Mouse (Mus musculus) MEL (cell line): ENCODE measurements around the gene Topaz1. TPM values are rescaled to one million over a fixed set of nuclear protein-coding genes. Genes with fewer than 3 reads are reported as not detected.

ENCODE experiments used
- DNase-seq: peaks from one replicate; pipeline ENCODE4 v3.0.0; 2011; ENCODE audit warnings: low read depth, low spot score
- H3K27ac ChIP-seq: 2 replicates; pipeline ENCODE4 v1.5.1; 2012; ENCODE audit warnings: low read depth, mild to moderate bottlenecking, control low read depth, low read length, moderate library complexity; ENCODE audit not compliant: control insufficient read depth
- H3K27me3 ChIP-seq, 2 experiments: fragments of 150-350 bp in 1 of 2; sonication (generic) in 1 of 2; 2 replicates each; pipeline ENCODE4 v1.6.1; 2012; ENCODE audit warnings: low read length in 2 of 2, mild to moderate bottlenecking in 2 of 2, improper control_type of control experiment in 1 of 2, moderate library complexity in 1 of 2; ENCODE audit not compliant: insufficient read depth in 2 of 2, control insufficient read depth in 1 of 2
- H3K36me3 ChIP-seq, 2 experiments: 2 replicates each; pipeline ENCODE4 v1.6.1; 2012 to 2014; ENCODE audit warnings: low read length in 2 of 2, improper control_type of control experiment in 1 of 2, inconsistent platforms in 1 of 2, mild to moderate bottlenecking in 1 of 2; ENCODE audit not compliant: insufficient read depth in 2 of 2, control insufficient read depth in 1 of 2
- H3K4me1 ChIP-seq, 2 experiments: fragments of 150-350 bp in 1 of 2; sonication (generic) in 1 of 2; 2 replicates each; pipeline ENCODE4 v1.6.1; 2012; ENCODE audit warnings: low read length in 2 of 2, improper control_type of control experiment in 1 of 2, mild to moderate bottlenecking in 1 of 2; ENCODE audit not compliant: insufficient read depth in 2 of 2, control insufficient read depth in 1 of 2
- H3K4me3 ChIP-seq, 2 experiments: fragments of 150-350 bp in 1 of 2; sonication (generic) in 1 of 2; 2 replicates each; pipeline ENCODE4 v1.5.1; 2012; ENCODE audit warnings: low read depth in 2 of 2, low read length in 2 of 2, mild to moderate bottlenecking in 2 of 2, moderate library complexity in 2 of 2, control low read depth in 1 of 2, improper control_type of control experiment in 1 of 2; ENCODE audit not compliant: control insufficient read depth in 1 of 2, insufficient read depth in 1 of 2
- H3K79me2 ChIP-seq: 2 replicates; pipeline ENCODE4 v1.6.1; 2012; ENCODE audit warnings: mild to moderate bottlenecking, low read length, moderate library complexity; ENCODE audit not compliant: control insufficient read depth, poor library complexity, insufficient read depth
- H3K9ac ChIP-seq: 2 replicates; pipeline ENCODE4 v1.6.1; 2012; ENCODE audit warnings: low read depth, mild to moderate bottlenecking, control low read depth, low read length, moderate library complexity; ENCODE audit not compliant: control insufficient read depth, poor library complexity, severe bottlenecking
- H3K9me3 ChIP-seq: fragments of 150-350 bp; sonication (generic); replicated peaks from 2 replicates; pipeline ENCODE4 v1.6.1; 2012; ENCODE audit warnings: mild to moderate bottlenecking, low read length, improper control_type of control experiment, moderate library complexity; ENCODE audit not compliant: insufficient read depth
- ELF1 ChIP-seq: IDR thresholded peaks from 2 replicates; pipeline ENCODE4 v1.6.1; 2014; ENCODE audit warnings: low read depth, mild to moderate bottlenecking, inconsistent platforms, low read length, improper control_type of control experiment, moderate library complexity
- EP300 ChIP-seq, 2 experiments: IDR thresholded peaks; 2 replicates each; pipeline ENCODE4 v1.6.1; 2011; ENCODE audit warnings: improper control_type of control experiment in 2 of 2, low read length in 2 of 2, low read depth in 1 of 2, mild to moderate bottlenecking in 1 of 2
- ETS1 ChIP-seq: IDR thresholded peaks from 2 replicates; pipeline ENCODE4 v1.6.1; 2012; ENCODE audit warnings: low read depth, mild to moderate bottlenecking, inconsistent platforms, low read length, improper control_type of control experiment, moderate library complexity
- GABPA ChIP-seq: IDR thresholded peaks from 2 replicates; pipeline ENCODE4 v1.6.1; 2012; ENCODE audit warnings: low read depth, mild to moderate bottlenecking, inconsistent platforms, low read length, improper control_type of control experiment, moderate library complexity
- GATA1 ChIP-seq: IDR thresholded peaks from 2 replicates; pipeline ENCODE4 v1.6.1; 2011; ENCODE audit warnings: low read depth, low read length, improper control_type of control experiment
- JUND ChIP-seq: IDR thresholded peaks from 2 replicates; pipeline ENCODE4 v1.6.1; 2011; ENCODE audit warnings: low read depth, mild to moderate bottlenecking, improper control_type of control experiment, low read length
- KAT2A ChIP-seq: conservative IDR thresholded peaks from 2 replicates; pipeline ENCODE4 v1.6.1; 2012; ENCODE audit warnings: low read depth, low read length, improper control_type of control experiment, inconsistent platforms
- MAFK ChIP-seq: IDR thresholded peaks from 2 replicates; pipeline ENCODE4 v1.6.1; 2011; ENCODE audit warnings: low read depth, mild to moderate bottlenecking, low read length, improper control_type of control experiment, borderline replicate concordance
- MEF2A ChIP-seq: IDR thresholded peaks from 2 replicates; pipeline ENCODE4 v1.6.1; 2014; ENCODE audit warnings: low read depth, mild to moderate bottlenecking, inconsistent platforms, low read length, improper control_type of control experiment; ENCODE audit not compliant: poor library complexity, insufficient replicate concordance, severe bottlenecking; ENCODE audit errors: extremely low read depth
- MXI1 ChIP-seq: IDR thresholded peaks from 2 replicates; pipeline ENCODE4 v1.6.1; 2011; ENCODE audit warnings: mild to moderate bottlenecking, low read depth, low read length, improper control_type of control experiment
- MYB ChIP-seq: IDR thresholded peaks from 2 replicates; pipeline ENCODE4 v1.6.1; 2011; ENCODE audit warnings: mild to moderate bottlenecking, low read depth, low read length, improper control_type of control experiment
- MYC ChIP-seq: IDR thresholded peaks from 2 replicates; pipeline ENCODE4 v1.6.1; 2011; ENCODE audit warnings: low read depth, mild to moderate bottlenecking, low read length, improper control_type of control experiment, moderate library complexity
- POLR2AphosphoS2 ChIP-seq: IDR thresholded peaks from 2 replicates; pipeline ENCODE4 v1.6.1; 2011; ENCODE audit warnings: low read length, improper control_type of control experiment
- RCOR1 ChIP-seq: IDR thresholded peaks from 2 replicates; pipeline ENCODE4 v1.6.1; 2012; ENCODE audit warnings: low read depth, mild to moderate bottlenecking, inconsistent platforms, low read length, improper control_type of control experiment
- SIN3A ChIP-seq: IDR thresholded peaks from 2 replicates; pipeline ENCODE4 v1.6.1; 2012; ENCODE audit warnings: low read length, improper control_type of control experiment, inconsistent platforms
- TBP ChIP-seq: IDR thresholded peaks from 2 replicates; pipeline ENCODE4 v1.8.0; 2011; ENCODE audit warnings: low read depth, low read length, improper control_type of control experiment
- TCF12 ChIP-seq: IDR thresholded peaks from 2 replicates; pipeline ENCODE4 v1.6.1; 2014; ENCODE audit warnings: low read depth, mild to moderate bottlenecking, inconsistent platforms, low read length, improper control_type of control experiment, moderate library complexity
- USF1 ChIP-seq: IDR thresholded peaks from 2 replicates; pipeline ENCODE4 v1.6.1; 2014; ENCODE audit warnings: low read depth, mild to moderate bottlenecking, inconsistent platforms, low read length, improper control_type of control experiment, moderate library complexity
- USF2 ChIP-seq, 2 experiments: IDR thresholded peaks; 2 replicates each; pipeline ENCODE4 v1.6.1; 2011 to 2012; ENCODE audit warnings: improper control_type of control experiment in 2 of 2, low read length in 2 of 2, borderline replicate concordance in 1 of 2, inconsistent platforms in 1 of 2, low read depth in 1 of 2, mild to moderate bottlenecking in 1 of 2; ENCODE audit not compliant: insufficient read depth in 1 of 2
- ZC3H11A ChIP-seq: IDR thresholded peaks from 2 replicates; pipeline ENCODE4 v1.6.1; 2012; ENCODE audit warnings: low read depth, mild to moderate bottlenecking, inconsistent platforms, low read length, improper control_type of control experiment
- ZKSCAN1 ChIP-seq: IDR thresholded peaks from 2 replicates; pipeline ENCODE4 v1.6.1; 2012; ENCODE audit warnings: low read depth, mild to moderate bottlenecking, inconsistent platforms, low read length, improper control_type of control experiment, moderate library complexity
- ZMIZ1 ChIP-seq: IDR thresholded peaks from 2 replicates; pipeline ENCODE4 v1.6.1; 2012; ENCODE audit warnings: low read depth, mild to moderate bottlenecking, inconsistent platforms, low read length, improper control_type of control experiment, moderate library complexity
- ZNF384 ChIP-seq: IDR thresholded peaks from 2 replicates; pipeline ENCODE4 v1.6.1; 2012; ENCODE audit warnings: low read depth, mild to moderate bottlenecking, inconsistent platforms, low read length, improper control_type of control experiment
- polyA plus RNA-seq, 2 experiments: library from polyadenylated mRNA; stranded (reverse) in 1 of 2; unstranded in 1 of 2; fragments of >175 nt in 1 of 2; fragments of >200 nt in 1 of 2; gene quantifications; 2 replicates each; pipeline versions ENCODE4 v1.2.1 to v1.2.4; 2012; ENCODE audit warnings: low replicate concordance in 2 of 2, low read depth in 1 of 2; ENCODE audit not compliant: insufficient read length in 2 of 2, insufficient read depth in 1 of 2, missing spikeins in 1 of 2
- total RNA-seq: library from RNA; depleted of rRNA; stranded (reverse); fragments of 300-350 nt; gene quantifications from 2 replicates; pipeline ENCODE4 v1.2.3, GENCODE M21; 2012

The Topaz1 gene
- total and polyA plus RNA-seq, 3 experiments, result not detected

- DNase-seq, result peak; percentile 45
- no peak overlapping the region for H3K27ac ChIP-seq
- H3K36me3 ChIP-seq, result peaks cover 0 to 16% of the 10 kb centered on the region in 2 experiments; a peak in 2 of 4 replicates
- no peaks in the 10 kb centered on the region for H3K27me3 ChIP-seq
- TF ChIP-seq ZNF384 (peak; percentile 63), RCOR1 (peak; percentile 28; the same call in 1 of the 2 replicates), EP300 (IDR thresholded peaks at IDR 0.05; ENCODE audit: low read depth in 1 of 2, low read length in 2 of 2) (peak in 1 of 2 experiments; percentile 29; a peak in 1 of 4 replicates), GATA1 (peak; percentile 50), TCF12 (0 out of 2 replicates have a peak, but pooled peaks have one; percentile 27), MAFK (no peak)
- no peaks in the 10 kb centered on the region for H3K9me3 ChIP-seq
- no peak overlapping the region for H3K4me3 ChIP-seq
- peaks cover 10 to 31% of the 10 kb centered on the region in 2 experiments for H3K4me1 ChIP-seq
- H3K9ac ChIP-seq, result no peak overlapping the region
- no peaks in the 10 kb centered on the region for H3K79me2 ChIP-seq
These were observed 14.9 kb upstream of the Topaz1 start for GRCm38 (mm10) chr9:122732126-122732810.

GRCm38 (mm10) chr9:122733222-122733621 is 13.9 kb upstream of the Topaz1 start:
- Histone ChIP-seq H3K27ac (no peak overlapping the region), H3K27me3 (no peaks in the 10 kb centered on the region), H3K4me3 (peak overlapping the region; percentile 45 to 49; a peak in 3 of 4 replicates), H3K79me2 (no peaks in the 10 kb centered on the region), H3K36me3 (peaks cover 0 to 16% of the 10 kb centered on the region in 2 experiments; a peak in 2 of 4 replicates), H3K4me1 (peaks cover 10 to 31% of the 10 kb centered on the region in 2 experiments), H3K9ac (no peak overlapping the region), H3K9me3 (no peaks in the 10 kb centered on the region)
- DNase-seq, result peak; percentile 63
- TF ChIP-seq USF2 (IDR thresholded peaks at IDR 0.05; ENCODE audit: borderline replicate concordance in 1 of 2, insufficient read depth in 1 of 2, low read depth in 1 of 2, low read length in 2 of 2) (peak; percentile 50 to 85), SIN3A (no peak), USF1 (peak; percentile 93), GATA1 (no peak), ZKSCAN1 (no peak)

GRCm38 (mm10) chr9:122734934-122735333 is 12.2 kb upstream of the Topaz1 start:
- H3K79me2 ChIP-seq, result no peaks in the 10 kb centered on the region
- peak overlapping the region; percentile 44 for H3K9ac ChIP-seq
- H3K9me3 ChIP-seq, result no peaks in the 10 kb centered on the region
- H3K4me1 ChIP-seq, result peaks cover 10 to 31% of the 10 kb centered on the region in 2 experiments
- peaks cover 0 to 16% of the 10 kb centered on the region in 2 experiments; a peak in 2 of 4 replicates for H3K36me3 ChIP-seq
- H3K27ac ChIP-seq, result peak overlapping the region; percentile 46
- no peaks in the 10 kb centered on the region for H3K27me3 ChIP-seq
- peak; percentile 84 for DNase-seq
- H3K4me3 ChIP-seq, result peak overlapping the region; percentile 8 to 46; a peak in 3 of 4 replicates
- TF ChIP-seq ZC3H11A (no peak), KAT2A (no peak), EP300 (IDR thresholded peaks at IDR 0.05; ENCODE audit: low read depth in 1 of 2, low read length in 2 of 2) (no peak), ZMIZ1 (no peak), USF2 (IDR thresholded peaks at IDR 0.05; ENCODE audit: borderline replicate concordance in 1 of 2, insufficient read depth in 1 of 2, low read depth in 1 of 2, low read length in 2 of 2) (no peak), MEF2A (no peak), JUND (no peak), GABPA (peak; percentile 65; the same call in 1 of the 2 replicates), MYB (no peak), POLR2AphosphoS2 (no peak), TBP (peak; percentile 72; the same call in 1 of the 2 replicates), ETS1 (peak; percentile 61), MXI1 (peak; percentile 45; the same call in 1 of the 2 replicates), ZNF384 (no peak), MYC (peak; percentile 35; the same call in 1 of the 2 replicates), ELF1 (no peak), SIN3A (peak; percentile 37)
